In the genomic region with DNA sequence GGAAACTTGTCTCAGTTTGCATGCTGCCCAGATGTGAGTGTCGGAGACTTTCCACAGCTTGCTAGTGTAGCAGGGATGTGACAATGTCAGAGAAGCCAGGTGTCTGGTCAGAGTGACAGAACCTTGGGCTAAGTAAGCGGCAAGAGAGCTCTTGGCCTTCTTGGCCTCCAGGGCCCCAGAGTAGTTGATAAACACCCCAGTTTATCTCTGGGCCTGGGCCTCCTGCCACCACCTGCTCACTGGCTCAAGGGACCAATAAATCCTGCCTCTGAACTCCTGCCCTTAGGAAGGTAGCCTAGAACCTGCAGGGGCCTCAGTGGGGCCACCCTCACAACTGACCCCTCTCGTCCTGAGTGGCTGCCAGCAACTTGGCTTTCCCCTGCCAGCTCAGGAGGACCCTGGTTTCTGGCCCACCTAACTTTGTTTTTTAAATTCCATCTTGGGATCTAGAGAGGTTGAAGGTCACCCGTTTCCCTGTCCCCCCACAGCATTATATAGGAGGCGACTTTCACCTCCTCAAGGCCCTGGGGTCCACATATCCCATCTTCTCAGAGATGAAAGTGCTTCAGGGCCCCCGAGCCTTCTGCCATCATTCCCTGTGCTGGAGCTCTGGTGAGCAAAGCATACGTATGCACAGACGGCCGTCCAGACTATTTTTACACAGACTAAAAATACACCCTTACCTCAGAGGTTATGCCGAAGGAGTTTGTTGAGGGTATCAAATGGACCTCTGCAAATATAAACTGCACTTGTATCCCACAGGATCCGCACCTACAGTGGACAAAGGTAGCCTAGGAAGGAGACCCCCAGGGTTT, we compare ENCODE assay signal across 16 mouse cellular contexts.
DNase-seq lines count a peak whose midpoint lies in the region; ATAC-seq and TF ChIP-seq lines count a peak whose summit lies in the region.
"Had no signal": no experiment of that assay in that cellular context is flagged by ENCODE, and none has a peak within 500 bp of the region (broad histone marks: within the 10 kb centered on the region; RNA-seq: fewer than 3 reads in every experiment).

No protein-coding gene starts in this region.

- H3K4me1 ChIP-seq in liver, adult 2 months (ENCODE audit: control insufficient read depth, insufficient read depth, low read length), result peaks cover 12% of the 10 kb centered on the region
- H3K4me1 ChIP-seq in liver, embryonic 11.5 days (replicated peaks; ENCODE audit: control insufficient read depth, insufficient read depth, low read length), result no peaks in the 10 kb centered on the region
- peaks cover 50% of the 10 kb centered on the region for H3K4me1 ChIP-seq in heart, embryonic 13.5 days
- H3K4me1 ChIP-seq in limb, embryonic 14.5 days (ENCODE audit: control insufficient read depth, insufficient read depth, low read length), result peaks cover 25% of the 10 kb centered on the region
- no peaks in the 10 kb centered on the region for H3K4me1 ChIP-seq in midbrain, embryonic 14.5 days (ENCODE audit: control insufficient read depth, insufficient read depth, low read length)

- DNase-seq in liver, adult 2 months (ENCODE audit: extremely low read depth, low read depth, low spot score), result peak; percentile 65
- DNase-seq in liver, embryonic 11.5 days (ENCODE audit: low spot score), result no peak
- DNase-seq in gastrocnemius, postnatal 10 days, result peak; percentile 26
- DNase-seq in limb, embryonic 14.5 days (ENCODE audit: low spot score), result no peak
- DNase-seq in left cerebral cortex, postnatal 36 days (ENCODE audit: low spot score in 2 of 2), result no peak
- DNase-seq in midbrain, embryonic 14.5 days, result no peak
- DNase-seq: cerebellum, adult 2 months; embryo, embryonic 11 days; kidney, adult 8-10 months; left cerebral cortex, postnatal 4 days; lung, adult 2 months had no signal

- intact Hi-C loops in left cerebral cortex, postnatal 36 days (cut with DNase I), result no loop called here

- no peak overlapping the region for H3K27ac ChIP-seq in liver, adult 2 months (replicated peaks; ENCODE audit: insufficient read depth, low read depth, low read length)
- no peak overlapping the region for H3K27ac ChIP-seq in liver, embryonic 11.5 days (ENCODE audit: low read depth, low read length)
- peak overlapping the region; percentile 98 for H3K27ac ChIP-seq in heart, embryonic 13.5 days (replicated peaks)
- 0 out of 2 replicates have a peak overlapping the region, but pooled peaks have one; percentile 10 for H3K27ac ChIP-seq in limb, embryonic 14.5 days (replicated peaks; ENCODE audit: low read depth, low read length)
- H3K27ac ChIP-seq in midbrain, embryonic 14.5 days (replicated peaks; ENCODE audit: low read depth, low read length), result no peak overlapping the region
- H3K27ac ChIP-seq: hindbrain, embryonic 14.5 days; layer of hippocampus, adult 2 months; stomach, postnatal 0 days had no signal

- no peak overlapping the region for H3K9ac ChIP-seq in liver, adult 2 months (ENCODE audit: low read depth, low read length)
- H3K9ac ChIP-seq in liver, embryonic 11.5 days (ENCODE audit: low read depth, low read length), result no peak overlapping the region
- peak overlapping the region; percentile 63 for H3K9ac ChIP-seq in heart, embryonic 13.5 days
- H3K9ac ChIP-seq in limb, embryonic 14.5 days (ENCODE audit: low read depth, low read length, severe bottlenecking), result no peak overlapping the region
- H3K9ac ChIP-seq in midbrain, embryonic 14.5 days (replicated peaks; ENCODE audit: low read length), result no peak overlapping the region
- H3K9ac ChIP-seq: hindbrain, embryonic 14.5 days had no signal

- H3K27me3 ChIP-seq in liver, adult 2 months (ENCODE audit: control insufficient read depth, insufficient read depth, low read length), result no peaks in the 10 kb centered on the region
- no peaks in the 10 kb centered on the region for H3K27me3 ChIP-seq in liver, embryonic 11.5 days (replicated peaks; ENCODE audit: control insufficient read depth, insufficient read depth, low read length)
- no peaks in the 10 kb centered on the region for H3K27me3 ChIP-seq in heart, embryonic 13.5 days (replicated peaks)
- 0 out of 2 replicates have a peak, but pooled peaks cover 4% of the 10 kb centered on the region for H3K27me3 ChIP-seq in limb, embryonic 14.5 days (ENCODE audit: control insufficient read depth, insufficient read depth, low read length)
- H3K27me3 ChIP-seq in midbrain, embryonic 14.5 days (ENCODE audit: control insufficient read depth, insufficient read depth, low read length), result no peaks in the 10 kb centered on the region

- no peak for ATAC-seq in liver, embryonic 11.5 days (replicated peaks; ENCODE audit: low FRiP score)
- ATAC-seq in heart, embryonic 13.5 days (ENCODE audit: extremely low read depth, insufficient number of reproducible peaks, low FRiP score, low TSS enrichment), result peak; percentile 37; the same call in 1 of the 2 replicates
- no peak for ATAC-seq in limb, embryonic 14.5 days (ENCODE audit: low FRiP score, low read depth)
- ATAC-seq in midbrain, embryonic 14.5 days (ENCODE audit: low FRiP score, low TSS enrichment), result no peak

- H3K4me2 ChIP-seq in liver, embryonic 11.5 days, result no peak overlapping the region
- peak overlapping the region; percentile 44 for H3K4me2 ChIP-seq in heart, embryonic 13.5 days
- H3K4me2 ChIP-seq in limb, embryonic 14.5 days (replicated peaks; ENCODE audit: low read depth, low read length, severe bottlenecking), result no peak overlapping the region
- no peak overlapping the region for H3K4me2 ChIP-seq in midbrain, embryonic 14.5 days (ENCODE audit: low read length)
- H3K4me2 ChIP-seq: hindbrain, embryonic 14.5 days had no signal

- no peak for TF ChIP-seq CTCF in liver, adult 2 months (IDR thresholded peaks at IDR 0.05; ENCODE audit: low read depth, low read length)

- no peak for TF ChIP-seq POLR2A in liver, adult 2 months (IDR thresholded peaks at IDR 0.05; ENCODE audit: extremely low read depth, insufficient read depth, low read length)
- TF ChIP-seq POLR2A in limb, embryonic 14.5 days (IDR thresholded peaks at IDR 0.05; ENCODE audit: borderline replicate concordance, extremely low read depth, insufficient read depth, insufficient read length), result no peak

- H3K36me3 ChIP-seq in liver, adult 2 months (ENCODE audit: control insufficient read depth, insufficient read depth, low read length), result no peaks in the 10 kb centered on the region
- H3K36me3 ChIP-seq in liver, embryonic 11.5 days (ENCODE audit: control insufficient read depth, insufficient read depth, low read length), result no peaks in the 10 kb centered on the region
- H3K36me3 ChIP-seq in heart, embryonic 13.5 days, result no peaks in the 10 kb centered on the region
- no peaks in the 10 kb centered on the region for H3K36me3 ChIP-seq in limb, embryonic 14.5 days (ENCODE audit: control insufficient read depth, insufficient read depth, low read length)
- H3K36me3 ChIP-seq in midbrain, embryonic 14.5 days (ENCODE audit: control insufficient read depth, insufficient read depth, low read length), result no peaks in the 10 kb centered on the region
- H3K36me3 ChIP-seq: G1E had no signal

- no peak overlapping the region for H3K4me3 ChIP-seq in liver, adult 2 months (ENCODE audit: insufficient read depth, low read depth, low read length)
- H3K4me3 ChIP-seq in liver, embryonic 11.5 days (ENCODE audit: low read depth, low read length), result no peak overlapping the region
- H3K4me3 ChIP-seq in heart, embryonic 13.5 days, result no peak overlapping the region
- H3K4me3 ChIP-seq in limb, embryonic 14.5 days (replicated peaks; ENCODE audit: low read length), result no peak overlapping the region
- no peak overlapping the region for H3K4me3 ChIP-seq in midbrain, embryonic 14.5 days (replicated peaks; ENCODE audit: low read depth, low read length)
- H3K4me3 ChIP-seq: layer of hippocampus, adult 2 months had no signal

- no peaks in the 10 kb centered on the region for H3K79me2 ChIP-seq in liver, adult 2 months (ENCODE audit: control insufficient read depth, insufficient read depth, low read length)

- 90% methylated on average over 11 of the region's 11 CpGs for WGBS in liver, adult 2 months
- WGBS in liver, embryonic 11.5 days, result 79% methylated on average over 11 of the region's 11 CpGs
- 38% methylated on average over 11 of the region's 11 CpGs for WGBS in heart, embryonic 13.5 days
- 70% methylated on average over 11 of the region's 11 CpGs for WGBS in limb, embryonic 14.5 days
- WGBS in midbrain, embryonic 14.5 days, result 92% methylated on average over 11 of the region's 11 CpGs

- H3K9me3 ChIP-seq in liver, embryonic 11.5 days (ENCODE audit: control insufficient read depth, low read length), result no peaks in the 10 kb centered on the region
- H3K9me3 ChIP-seq in heart, embryonic 13.5 days, result no peaks in the 10 kb centered on the region
- no peaks in the 10 kb centered on the region for H3K9me3 ChIP-seq in limb, embryonic 14.5 days (ENCODE audit: control insufficient read depth, low read length)
- H3K9me3 ChIP-seq in midbrain, embryonic 14.5 days (ENCODE audit: control insufficient read depth, low read length), result no peaks in the 10 kb centered on the region
- H3K9me3 ChIP-seq: G1E had no signal

Comparison
In these comparisons a context has a peak if more than half of its experiments do, and no peak if none do; other contexts are left out.
1. DNase-seq: peak in liver, adult 2 months (single experiment) and gastrocnemius, postnatal 10 days (single experiment); none in liver, embryonic 11.5 days (single experiment), limb, embryonic 14.5 days (single experiment), left cerebral cortex, postnatal 36 days (0 of 2) and midbrain, embryonic 14.5 days (single experiment).
2. H3K27ac ChIP-seq: peak in heart, embryonic 13.5 days (single experiment) and limb, embryonic 14.5 days (single experiment); none in liver, adult 2 months (single experiment), liver, embryonic 11.5 days (single experiment) and midbrain, embryonic 14.5 days (single experiment).